Mouse (Mus musculus) liver, embryonic 15.5 days (tissue): ENCODE measurements around the gene Atg4d. TPM values are rescaled to one million over a fixed set of nuclear protein-coding genes. Genes with fewer than 3 reads are reported as not detected.

Experiments
- ATAC-seq: fragments of 200-750 bp; cut with Nextera tagmentation; 2 replicates; pipeline ENCODE4 v1.8.0; 2017; ENCODE audit warnings: moderate number of reproducible peaks, mild to moderate bottlenecking, moderate library complexity; ENCODE audit not compliant: insufficient read depth
- H3K27ac ChIP-seq: fragments of 300-500 bp; sonication (generic); replicated peaks from 2 replicates; pipeline ENCODE4 v1.5.1; 2015; ENCODE audit warnings: mild to moderate bottlenecking, inconsistent platforms
- H3K27me3 ChIP-seq: fragments of 300-500 bp; sonication (generic); 2 replicates; pipeline ENCODE4 v1.6.1; 2015; ENCODE audit warnings: mild to moderate bottlenecking, inconsistent platforms
- H3K36me3 ChIP-seq: fragments of 300-500 bp; sonication (generic); replicated peaks from 2 replicates; pipeline ENCODE4 v1.6.1; 2015; ENCODE audit warnings: moderate library complexity, mild to moderate bottlenecking, inconsistent platforms
- H3K4me1 ChIP-seq: fragments of 300-500 bp; sonication (generic); replicated peaks from 2 replicates; pipeline ENCODE4 v1.6.1; 2015; ENCODE audit warnings: inconsistent platforms
- H3K4me2 ChIP-seq: fragments of 300-500 bp; sonication (generic); 2 replicates; pipeline ENCODE4 v1.6.1; 2015; ENCODE audit warnings: moderate library complexity, mild to moderate bottlenecking, inconsistent platforms
- H3K4me3 ChIP-seq: fragments of 300-500 bp; sonication (generic); replicated peaks from 2 replicates; pipeline ENCODE4 v1.5.1; 2015; ENCODE audit warnings: mild to moderate bottlenecking, inconsistent platforms
- H3K9ac ChIP-seq: fragments of 300-500 bp; sonication (generic); 2 replicates; pipeline ENCODE4 v1.6.1; 2015; ENCODE audit warnings: moderate library complexity, mild to moderate bottlenecking, inconsistent platforms
- H3K9me3 ChIP-seq: fragments of 300-500 bp; sonication (generic); replicated peaks from 2 replicates; pipeline ENCODE4 v1.6.1; 2016; ENCODE audit warnings: inconsistent platforms
- WGBS: fragments of 180-500 bp; shearing (Covaris S2); methylation state at CpG from one replicate; pipeline ENCODE4 v1.1.7; 2015; ENCODE audit warnings: mixed read lengths; ENCODE audit not compliant: insufficient replicate concordance; 5-methylcytosine and 5-hydroxymethylcytosine counted together
- polyA plus RNA-seq: library from polyadenylated mRNA; unstranded; fragments of >200 nt; fragmentation: Nextera tagmentation; extraction: Ambion mirVana; gene quantifications from 2 replicates; pipeline ENCODE4 v1.2.1, GENCODE M21; 2015

Gene Atg4d
- polyA plus RNA-seq, 1 experiment from 2014 or later: 97.2 TPM

GRCm38 (mm10) chr9:21324269-21324668 is 59.2 kb downstream of the Atg4d start:
- H3K4me2 ChIP-seq: no peak overlapping the region
- H3K27ac ChIP-seq: no peak overlapping the region
- no peaks in the 10 kb centered on the region for H3K27me3 ChIP-seq
- WGBS: 40% methylated on average over 11 of the region's 11 CpGs
- H3K36me3 ChIP-seq: no peaks in the 10 kb centered on the region
- ATAC-seq: no peak
- H3K4me3 ChIP-seq: no peak overlapping the region
- H3K9ac ChIP-seq: no peak overlapping the region
- no peaks in the 10 kb centered on the region for H3K9me3 ChIP-seq
- H3K4me1 ChIP-seq: peaks cover 60% of the 10 kb centered on the region

Other genes starting within 250 kb of the Atg4d start
- gene Icam1, start 249.3 kb upstream of the Atg4d start, polyA plus RNA-seq: 10.2 and 11.3 TPM in 2 replicates
- 195 and 201 TPM in 2 replicates for gene Icam4, start 235.9 kb upstream of the Atg4d start, polyA plus RNA-seq
- gene Icam5, start 233.2 kb upstream of the Atg4d start, polyA plus RNA-seq: 0.25 and 0.43 TPM in 2 replicates
- 0.63 TPM in 1 of 2 replicates, not detected in the other for gene Zglp1, start 198.2 kb upstream of the Atg4d start, polyA plus RNA-seq
- 0.18 and 0.50 TPM in 2 replicates for gene Gm49373, start 192.2 kb upstream of the Atg4d start, polyA plus RNA-seq
- 29.1 and 31.1 TPM in 2 replicates for gene Fdx1l, start 191.7 kb upstream of the Atg4d start, polyA plus RNA-seq
- 1.9 and 2.4 TPM in 2 replicates for gene Gm38431, start 173.3 kb upstream of the Atg4d start, polyA plus RNA-seq
- gene Raver1, start 173.3 kb upstream of the Atg4d start, polyA plus RNA-seq: 21.7 and 23.4 TPM in 2 replicates
- 7.4 and 8.8 TPM in 2 replicates for gene Tyk2, start 134.1 kb upstream of the Atg4d start, polyA plus RNA-seq
- gene Cdc37, start 115.3 kb upstream of the Atg4d start, polyA plus RNA-seq: 115 and 122 TPM in 2 replicates
- gene Pde4a, start 99.6 kb upstream of the Atg4d start, polyA plus RNA-seq: 1.7 and 1.8 TPM in 2 replicates
- gene Keap1, start 25.9 kb upstream of the Atg4d start, polyA plus RNA-seq: 27.9 and 30.5 TPM in 2 replicates
- gene S1pr5, start 16.9 kb upstream of the Atg4d start, polyA plus RNA-seq: 0.06 and 0.07 TPM in 2 replicates
- 6.0 and 6.7 TPM in 2 replicates for gene Kri1, start 22.7 kb downstream of the Atg4d start, polyA plus RNA-seq
- gene Cdkn2d, start 26.1 kb downstream of the Atg4d start, polyA plus RNA-seq: 129 and 144 TPM in 2 replicates
- 0.28 and 0.68 TPM in 2 replicates for gene Ap1m2, start 47.0 kb downstream of the Atg4d start, polyA plus RNA-seq
- 16.7 and 17.6 TPM in 2 replicates for gene Slc44a2, start 55.4 kb downstream of the Atg4d start, polyA plus RNA-seq
- 38.8 and 42.2 TPM in 2 replicates for gene Ilf3, start 102.6 kb downstream of the Atg4d start, polyA plus RNA-seq
- 17.4 and 20.0 TPM in 2 replicates for gene Qtrt1, start 146.5 kb downstream of the Atg4d start, polyA plus RNA-seq
- 52.9 and 58.5 TPM in 2 replicates for gene Dnm2, start 159.6 kb downstream of the Atg4d start, polyA plus RNA-seq
- 31.5 and 33.6 TPM in 2 replicates for gene Tmed1, start 245.0 kb downstream of the Atg4d start, polyA plus RNA-seq